Mouse (Mus musculus): ENCODE measurements around the gene Rpgrip1l. TPM values are rescaled to one million over a fixed set of nuclear protein-coding genes. Genes with fewer than 3 reads are reported as not detected.

Rpgrip1l gene
- total RNA-seq, 4 experiments from 2014 or later: 20.9 to 27.3 (median 23.2) TPM

- DNase-seq (ENCODE audit: low spot score in 2 of 2): no peak
These were observed 16.4 kb upstream of the Rpgrip1l start for GRCm38 (mm10) chr8:91329461-91329850.

GRCm38 (mm10) chr8:91329056-91329455 lies 16.0 kb upstream of the Rpgrip1l start:
- DNase-seq (ENCODE audit: low spot score in 2 of 2): no peak

- DNase-seq (ENCODE audit: low spot score in 2 of 2): no peak
These were observed 14.6 kb upstream of the Rpgrip1l start for GRCm38 (mm10) chr8:91327471-91328205.

GRCm38 (mm10) chr8:91326946-91327345 lies 13.9 kb upstream of the Rpgrip1l start:
- DNase-seq (ENCODE audit: low spot score in 2 of 2): no peak

GRCm38 (mm10) chr8:91326018-91326417 lies 13.0 kb upstream of the Rpgrip1l start:
- no peak for DNase-seq (ENCODE audit: low spot score in 2 of 2)

GRCm38 (mm10) chr8:91324916-91325315 lies 11.9 kb upstream of the Rpgrip1l start:
- no peak for DNase-seq (ENCODE audit: low spot score in 2 of 2)

GRCm38 (mm10) chr8:91324271-91324670 lies 11.2 kb upstream of the Rpgrip1l start:
- DNase-seq (ENCODE audit: low spot score in 2 of 2): no peak

- DNase-seq (ENCODE audit: low spot score in 2 of 2): no peak
These were observed 10.4 kb upstream of the Rpgrip1l start for GRCm38 (mm10) chr8:91323511-91323910.

GRCm38 (mm10) chr8:91318938-91319729 lies 6.1 kb upstream of the Rpgrip1l start:
- no peak for DNase-seq (ENCODE audit: low spot score in 2 of 2)

- no peak for DNase-seq (ENCODE audit: low spot score in 2 of 2)
These were observed 4.6 kb upstream of the Rpgrip1l start for GRCm38 (mm10) chr8:91317567-91318227.

- DNase-seq (ENCODE audit: low spot score in 2 of 2): no peak
These were observed 720 bp downstream of the Rpgrip1l start for GRCm38 (mm10) chr8:91312342-91312741.

GRCm38 (mm10) chr8:91304481-91305386 lies 8.3 kb downstream of the Rpgrip1l start:
- no peak for DNase-seq (ENCODE audit: low spot score in 2 of 2)

GRCm38 (mm10) chr8:91298672-91299071 lies 14.4 kb downstream of the Rpgrip1l start:
- DNase-seq (ENCODE audit: low spot score in 2 of 2): no peak

GRCm38 (mm10) chr8:91295786-91296185 lies 17.3 kb downstream of the Rpgrip1l start:
- DNase-seq (ENCODE audit: low spot score in 2 of 2): no peak

GRCm38 (mm10) chr8:91290576-91290975 lies 22.5 kb downstream of the Rpgrip1l start:
- no peak for DNase-seq (ENCODE audit: low spot score in 2 of 2)

- DNase-seq (ENCODE audit: low spot score in 2 of 2): no peak
These were observed 26.8 kb downstream of the Rpgrip1l start for GRCm38 (mm10) chr8:91286237-91286636.

- no peak for DNase-seq (ENCODE audit: low spot score in 2 of 2)
These were observed 29.2 kb downstream of the Rpgrip1l start for GRCm38 (mm10) chr8:91283815-91284214.

GRCm38 (mm10) chr8:91282655-91283054 lies 30.4 kb downstream of the Rpgrip1l start:
- DNase-seq (ENCODE audit: low spot score in 2 of 2): no peak

- no peak for DNase-seq (ENCODE audit: low spot score in 2 of 2)
These were observed 31.5 kb downstream of the Rpgrip1l start for GRCm38 (mm10) chr8:91281545-91281944.

GRCm38 (mm10) chr8:91280467-91281212 lies 32.4 kb downstream of the Rpgrip1l start:
- DNase-seq (ENCODE audit: low spot score in 2 of 2): no peak
